Mouse (Mus musculus): ENCODE data around the gene Zfp992.

Gene Zfp992

DNA sequence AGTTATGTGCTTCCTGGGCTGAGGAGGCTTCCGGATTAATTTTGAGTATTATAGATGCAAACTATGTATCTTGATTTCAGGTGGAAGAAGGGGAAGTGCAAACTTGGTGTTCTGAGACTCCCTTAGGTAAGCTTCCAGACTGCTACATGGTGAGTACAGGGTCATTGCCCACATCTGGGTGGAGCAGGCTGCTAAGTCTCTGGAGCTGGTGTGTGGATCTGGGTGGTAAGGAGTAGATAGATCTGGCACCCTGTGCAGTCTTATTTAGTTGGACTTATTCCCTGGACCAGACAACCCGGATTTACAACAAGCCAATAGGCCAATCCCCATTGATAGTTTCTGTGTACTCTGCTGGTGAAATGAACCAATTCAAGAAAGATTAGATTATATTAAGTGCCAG lies at the start of gene Zfp992:
Zfp992 (plus strand) TSS at position 74 of the 400 bp plus-strand sequence.
- 87% methylated on average over 2 of the region's 2 CpGs for WGBS

- WGBS = 0% methylated on average over 1 of the region's 1 CpGs
These were observed 19.4 kb upstream of the Zfp992 start for GRCm38 (mm10) chr4:146429467-146429866.

GRCm38 (mm10) chr4:146430876-146431275 lies 17.9 kb upstream of the Zfp992 start:
- WGBS = 72% methylated on average over 2 of the region's 2 CpGs

- 80% methylated on average over 2 of the region's 2 CpGs for WGBS
These were observed 13.3 kb upstream of the Zfp992 start for GRCm38 (mm10) chr4:146435539-146435938.

DNA sequence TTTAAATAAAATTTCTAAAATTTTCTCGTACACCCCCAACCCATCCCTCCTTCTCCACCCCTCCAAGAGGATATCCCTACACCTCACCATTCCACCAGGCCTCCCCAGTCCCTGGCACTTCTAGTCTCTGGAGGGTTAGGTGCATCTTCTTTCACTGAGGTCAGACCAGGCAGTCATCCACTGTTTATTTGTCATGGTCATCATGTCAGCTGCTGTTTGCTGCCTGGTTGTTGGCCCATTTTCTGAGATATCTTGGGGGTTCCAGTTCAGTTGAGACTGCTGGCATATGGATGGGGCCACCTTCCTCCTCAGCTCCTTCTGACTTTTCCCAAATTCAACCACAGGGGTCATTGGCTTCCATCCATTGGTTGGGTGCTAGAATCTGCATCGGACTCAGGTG lies 11.6 kb upstream of the Zfp992 start:
- WGBS = 93% methylated on average over 1 of the region's 2 CpGs

- WGBS = 75% methylated on average over 4 of the region's 4 CpGs
These were observed 2.7 kb upstream of the Zfp992 start for GRCm38 (mm10) chr4:146446135-146446534.

- 82% methylated on average over 2 of the region's 2 CpGs for WGBS
These were observed 1.8 kb upstream of the Zfp992 start for GRCm38 (mm10) chr4:146447016-146447415.

DNA sequence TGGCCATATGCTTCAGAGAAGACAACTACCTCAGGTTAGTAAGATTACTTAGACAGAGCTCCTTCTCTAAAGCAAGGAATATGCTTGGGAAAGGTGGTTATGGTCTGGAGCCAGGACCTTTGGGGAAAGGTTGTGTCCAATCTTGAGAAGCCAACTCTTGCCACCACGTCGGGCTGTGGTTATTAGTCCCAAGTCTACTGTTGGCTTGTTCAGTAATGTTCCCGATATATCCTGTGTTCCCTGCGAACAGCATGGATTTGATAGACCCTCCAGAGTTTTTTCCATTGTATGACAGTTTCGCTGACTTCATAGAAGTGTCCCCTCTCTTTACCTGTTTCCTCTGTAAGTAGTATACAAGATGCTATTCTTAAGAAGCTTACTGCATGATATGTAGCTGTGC lies 888 bp downstream of the Zfp992 start:
- WGBS = 80% methylated on average over 5 of the region's 5 CpGs

GRCm38 (mm10) chr4:146452576-146452975 lies 3.8 kb downstream of the Zfp992 start:
- WGBS = 82% methylated on average over 2 of the region's 2 CpGs

GRCm38 (mm10) chr4:146454170-146454569 lies 5.3 kb downstream of the Zfp992 start:
- WGBS = 46% methylated on average over 1 of the region's 1 CpGs

DNA sequence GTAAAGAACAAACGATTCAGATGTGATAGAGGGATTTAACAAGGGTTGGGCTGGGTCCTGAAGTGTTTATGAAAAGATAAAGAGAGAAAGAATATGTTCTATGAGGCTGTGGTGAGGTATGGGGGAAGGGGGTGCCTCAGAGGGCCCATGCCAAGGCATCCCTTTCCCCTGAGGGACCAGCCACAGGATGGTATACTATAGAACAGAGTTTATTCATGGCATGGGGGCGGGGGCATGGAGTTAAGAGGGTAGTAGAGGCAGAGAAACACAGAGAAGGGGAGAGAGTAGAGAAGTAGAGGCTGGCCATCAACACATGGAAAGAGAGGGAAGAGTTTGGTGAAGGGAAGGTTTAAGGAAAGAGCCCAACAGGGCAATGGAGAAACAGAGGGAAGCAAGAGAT lies 6.1 kb downstream of the Zfp992 start:
- 39% methylated on average over 2 of the region's 2 CpGs for WGBS

- 94% methylated on average over 7 of the region's 7 CpGs for WGBS
These were observed 6.5 kb downstream of the Zfp992 start for GRCm38 (mm10) chr4:146455321-146455721.

DNA sequence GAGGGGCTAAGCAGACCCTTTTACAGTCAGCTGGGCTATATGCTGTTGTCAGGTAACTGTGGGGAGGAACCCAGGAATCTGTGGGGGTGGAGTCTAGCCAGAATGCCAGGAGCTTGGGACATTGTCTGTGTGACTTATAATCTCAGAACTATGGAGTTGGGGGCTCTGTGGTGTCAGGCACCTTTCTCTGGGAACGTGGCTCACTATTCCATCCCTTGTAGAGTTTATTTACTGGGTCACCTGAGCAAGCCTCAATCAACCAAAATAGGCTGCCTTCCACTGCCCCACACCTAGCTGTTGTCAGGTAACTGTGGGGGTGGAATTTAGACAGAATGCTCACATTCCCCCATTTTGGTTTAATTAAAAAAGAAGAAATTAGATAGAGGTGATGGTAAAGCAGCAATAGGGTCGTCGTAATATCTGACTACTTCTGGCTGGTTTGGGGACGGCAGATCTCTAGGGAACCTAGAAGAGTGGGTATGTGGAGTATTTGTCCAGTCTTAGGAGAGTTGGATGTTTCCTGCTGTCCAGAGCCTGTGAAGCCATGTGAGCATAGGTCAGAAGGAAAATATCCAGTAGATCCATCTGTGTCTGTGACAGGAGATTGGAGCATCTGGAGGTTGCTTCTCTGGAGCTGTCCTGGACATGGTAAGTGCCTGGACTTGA lies 7.4 kb downstream of the Zfp992 start:
- 65% methylated on average over 4 of the region's 4 CpGs for WGBS

GRCm38 (mm10) chr4:146457126-146457525 lies 8.3 kb downstream of the Zfp992 start:
- WGBS = 47% methylated on average over 2 of the region's 2 CpGs

DNA sequence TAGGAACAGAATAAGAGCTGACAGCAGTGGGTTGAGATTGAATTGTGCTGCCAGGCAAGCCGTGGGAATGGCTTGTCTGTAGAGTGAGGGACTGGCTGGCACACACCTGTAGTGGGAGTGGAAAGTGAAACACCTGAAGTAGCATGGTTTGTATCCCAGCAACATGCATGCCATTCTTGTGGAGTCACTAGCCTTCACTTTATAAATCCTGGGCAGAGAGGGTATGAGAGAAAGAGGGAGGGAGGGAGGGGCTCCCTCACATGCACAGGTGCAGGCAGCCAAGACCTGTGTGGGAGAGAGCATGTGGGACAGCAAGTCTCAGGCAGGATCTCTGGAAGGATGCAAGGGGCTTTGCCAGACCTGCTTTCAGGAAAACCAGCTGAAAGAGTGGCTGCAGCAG lies 8.9 kb downstream of the Zfp992 start:
- WGBS = 60% methylated on average over 1 of the region's 1 CpGs

GRCm38 (mm10) chr4:146459822-146460221 lies 11.0 kb downstream of the Zfp992 start:
- 80% methylated on average over 5 of the region's 5 CpGs for WGBS

DNA sequence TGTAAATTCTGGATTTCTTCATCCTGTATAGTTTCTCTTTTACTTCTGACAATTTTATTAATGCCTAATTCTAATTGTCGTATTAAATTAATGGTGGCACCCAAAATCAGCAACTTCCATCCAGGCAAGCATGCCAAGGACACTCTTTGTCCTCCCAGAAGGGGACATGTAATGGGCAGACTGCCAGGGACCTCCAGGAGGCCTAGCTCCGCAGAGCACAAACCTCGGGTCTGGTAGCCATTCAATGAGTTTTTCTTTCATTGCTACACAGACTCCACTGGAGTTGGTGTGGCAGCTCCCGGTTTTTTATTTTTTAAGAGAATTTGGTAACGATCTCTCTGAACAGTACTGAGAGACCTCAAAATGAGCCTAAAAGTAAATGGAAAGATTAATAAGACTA lies 11.9 kb downstream of the Zfp992 start:
- 70% methylated on average over 5 of the region's 5 CpGs for WGBS

DNA sequence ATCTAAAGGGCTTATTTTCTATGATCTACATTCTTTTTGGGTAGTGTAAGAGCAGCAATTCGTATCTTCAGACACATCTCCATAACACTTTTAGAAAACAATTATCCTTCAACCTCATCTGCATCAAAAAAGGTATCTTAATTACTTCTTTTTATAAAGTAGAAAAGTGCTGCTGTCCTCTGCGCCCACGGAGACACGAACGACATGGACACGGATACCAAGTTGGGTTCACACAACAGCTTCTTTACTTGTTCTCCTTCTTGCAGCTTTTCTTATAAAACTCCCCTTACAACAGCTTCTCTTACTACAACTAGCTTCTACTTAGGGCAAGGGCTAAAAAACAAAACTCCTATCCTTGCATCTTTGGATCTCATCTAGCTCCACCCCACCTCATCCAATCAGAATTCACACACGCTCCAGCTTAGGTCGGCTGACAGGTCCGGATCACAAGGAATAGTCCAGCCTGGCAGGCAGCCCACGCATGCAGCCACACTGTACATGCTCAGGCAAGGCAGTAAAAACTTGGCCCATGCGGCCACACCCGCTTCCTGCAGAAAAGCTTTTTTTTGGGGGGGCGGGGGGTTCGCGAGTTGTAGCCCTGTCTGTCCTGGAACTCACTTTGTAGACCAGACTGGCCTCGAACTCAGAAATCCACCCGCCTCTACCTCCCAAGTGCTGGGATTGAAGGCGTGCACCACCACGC lies 15.0 kb downstream of the Zfp992 start:
- WGBS = 88% methylated on average over 19 of the region's 19 CpGs

- WGBS = 91% methylated on average over 11 of the region's 12 CpGs
These were observed 21.2 kb downstream of the Zfp992 start for GRCm38 (mm10) chr4:146469984-146470383.

DNA sequence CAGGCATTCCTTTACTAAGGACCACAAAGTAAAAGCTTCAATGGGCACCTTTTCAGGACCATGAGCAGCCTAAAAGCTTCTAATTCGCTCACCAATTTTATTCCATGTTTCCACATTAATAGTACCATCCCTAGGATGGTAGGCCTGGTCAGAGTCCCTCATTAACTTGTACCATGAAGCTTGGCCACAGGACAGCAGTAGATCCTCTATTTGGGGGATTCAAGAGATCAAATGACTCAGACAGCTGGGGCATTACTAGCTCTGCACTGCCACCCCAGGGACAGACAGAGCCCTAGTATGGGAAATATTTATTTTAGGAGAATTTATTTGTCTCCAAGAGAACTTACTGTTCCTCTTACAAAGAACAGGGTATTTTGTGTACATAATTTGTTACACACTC lies 25.4 kb downstream of the Zfp992 start:
- WGBS = no CpG with 5 or more reads among the region's 1 CpGs

- WGBS = 64% methylated on average over 77 of the region's 94 CpGs
These were observed 26.2 kb downstream of the Zfp992 start for GRCm38 (mm10) chr4:146474716-146475676.

- WGBS = 95% methylated on average over 2 of the region's 2 CpGs
These were observed 27.4 kb downstream of the Zfp992 start for GRCm38 (mm10) chr4:146476260-146476659.
